Mouse (Mus musculus) embryonic facial prominence, embryonic 12.5 days (tissue): ENCODE measurements at regions not wholly inside any gene's neighbourhood (a gene's known extent, or its start where the extent isn't known, plus 50 kb on each side); places are given as distances from the start of the nearest gene placed in this dataset.

Experiments
- ATAC-seq: fragments of 200-750 bp; cut with Nextera tagmentation; 2 replicates; pipeline ENCODE4 v1.8.0; 2017; ENCODE audit not compliant: insufficient number of reproducible peaks, insufficient read depth, low FRiP score, low TSS enrichment
- H3K27ac ChIP-seq: fragments of 300-500 bp; sonication (generic); 2 replicates; pipeline ENCODE4 v1.5.1; 2016; ENCODE audit warnings: mild to moderate bottlenecking
- H3K27me3 ChIP-seq: fragments of 300-500 bp; sonication (generic); 2 replicates; pipeline ENCODE4 v1.6.1; 2016; ENCODE audit warnings: mild to moderate bottlenecking, moderate library complexity
- H3K36me3 ChIP-seq: fragments of 300-500 bp; sonication (generic); 2 replicates; pipeline ENCODE4 v1.6.1; 2016; ENCODE audit warnings: mild to moderate bottlenecking
- H3K4me1 ChIP-seq: fragments of 300-500 bp; sonication (generic); 2 replicates; pipeline ENCODE4 v1.6.1; 2016
- H3K4me2 ChIP-seq: fragments of 300-500 bp; sonication (generic); replicated peaks from 2 replicates; pipeline ENCODE4 v1.6.1; 2016; ENCODE audit warnings: mild to moderate bottlenecking, moderate library complexity
- H3K4me3 ChIP-seq: fragments of 300-500 bp; sonication (generic); 2 replicates; pipeline ENCODE4 v1.5.1; 2016; ENCODE audit warnings: mild to moderate bottlenecking
- H3K9ac ChIP-seq: fragments of 300-500 bp; sonication (generic); 2 replicates; pipeline ENCODE4 v1.6.1; 2016; ENCODE audit warnings: mild to moderate bottlenecking, moderate library complexity
- H3K9me3 ChIP-seq: fragments of 300-500 bp; sonication (generic); 2 replicates; pipeline ENCODE4 v1.6.1; 2016; ENCODE audit warnings: mild to moderate bottlenecking, moderate library complexity
- WGBS: fragments of 180-500 bp; shearing (Covaris S2); methylation state at CpG from one replicate; pipeline ENCODE4 v1.1.7; 2016; 5-methylcytosine and 5-hydroxymethylcytosine counted together

- Histone ChIP-seq H3K9me3 (no peaks in the 10 kb centered on the region), H3K9ac (no peak overlapping the region), H3K36me3 (no peaks in the 10 kb centered on the region), H3K27ac (no peak overlapping the region), H3K4me1 (no peaks in the 10 kb centered on the region), H3K4me2 (no peak overlapping the region), H3K27me3 (no peaks in the 10 kb centered on the region), H3K4me3 (no peak overlapping the region)
- WGBS: 83% methylated on average over 3 of the region's 3 CpGs
- ATAC-seq: no peak
Observed at GRCm38 (mm10) chr3:38104418-38104817, 380.1 kb upstream of the Gm5148 start.

- no peak overlapping the region for H3K9ac ChIP-seq
- WGBS: 82% methylated on average over 1 of the region's 1 CpGs
- no peak for ATAC-seq
- no peak overlapping the region for H3K4me2 ChIP-seq
- H3K4me1 ChIP-seq: no peaks in the 10 kb centered on the region
- no peaks in the 10 kb centered on the region for H3K27me3 ChIP-seq
- H3K27ac ChIP-seq: no peak overlapping the region
- H3K4me3 ChIP-seq: no peak overlapping the region
- H3K36me3 ChIP-seq: no peaks in the 10 kb centered on the region
- no peaks in the 10 kb centered on the region for H3K9me3 ChIP-seq
Observed at GRCm38 (mm10) chr3:38102985-38103384, 378.7 kb upstream of the Gm5148 start.

GRCm38 (mm10) chr3:38102181-38102580, 377.9 kb upstream of the Gm5148 start:
- Histone ChIP-seq H3K27ac (no peak overlapping the region), H3K36me3 (no peaks in the 10 kb centered on the region), H3K4me3 (no peak overlapping the region), H3K4me2 (no peak overlapping the region), H3K4me1 (no peaks in the 10 kb centered on the region), H3K9ac (no peak overlapping the region), H3K27me3 (no peaks in the 10 kb centered on the region), H3K9me3 (no peaks in the 10 kb centered on the region)
- 94% methylated on average over 1 of the region's 1 CpGs for WGBS
- ATAC-seq: no peak

GRCm38 (mm10) chr3:38094370-38094979, 370.2 kb upstream of the Gm5148 start:
- Histone ChIP-seq H3K4me1 (peaks cover 5% of the 10 kb centered on the region; the same call in 1 of the 2 replicates), H3K27me3 (no peaks in the 10 kb centered on the region), H3K9me3 (no peaks in the 10 kb centered on the region), H3K9ac (no peak overlapping the region), H3K36me3 (no peaks in the 10 kb centered on the region), H3K4me2 (no peak overlapping the region), H3K27ac (no peak overlapping the region), H3K4me3 (no peak overlapping the region)
- 47% methylated on average over 7 of the region's 7 CpGs for WGBS
- no peak for ATAC-seq

- 70% methylated on average over 6 of the region's 6 CpGs for WGBS
- no peak overlapping the region for H3K4me2 ChIP-seq
Observed at GRCm38 (mm10) chr3:38084548-38084947, 360.3 kb upstream of the Gm5148 start.

GRCm38 (mm10) chr3:38082386-38082785, 358.1 kb upstream of the Gm5148 start:
- H3K9ac ChIP-seq: no peak overlapping the region
- H3K4me3 ChIP-seq: no peak overlapping the region
- no peak for ATAC-seq
- no peak overlapping the region for H3K4me2 ChIP-seq
- no peaks in the 10 kb centered on the region for H3K36me3 ChIP-seq
- H3K27me3 ChIP-seq: no peaks in the 10 kb centered on the region
- no peak overlapping the region for H3K27ac ChIP-seq
- H3K9me3 ChIP-seq: no peaks in the 10 kb centered on the region
- H3K4me1 ChIP-seq: no peaks in the 10 kb centered on the region
- WGBS: 89% methylated on average over 11 of the region's 11 CpGs

More at GRCm38 (mm10) chr3:38084548-38084947, 360.3 kb upstream of the Gm5148 start:
- H3K4me3 ChIP-seq: no peak overlapping the region
- ATAC-seq: no peak
- H3K9me3 ChIP-seq: no peaks in the 10 kb centered on the region
- H3K9ac ChIP-seq: no peak overlapping the region
- H3K27ac ChIP-seq: no peak overlapping the region
- no peaks in the 10 kb centered on the region for H3K36me3 ChIP-seq
- H3K4me1 ChIP-seq: no peaks in the 10 kb centered on the region
- H3K27me3 ChIP-seq: no peaks in the 10 kb centered on the region

- H3K4me3 ChIP-seq: no peak overlapping the region
- H3K27ac ChIP-seq: no peak overlapping the region
- H3K4me2 ChIP-seq: no peak overlapping the region
- no peak overlapping the region for H3K9ac ChIP-seq
- no peaks in the 10 kb centered on the region for H3K9me3 ChIP-seq
- no peak for ATAC-seq
- no peaks in the 10 kb centered on the region for H3K36me3 ChIP-seq
- no peaks in the 10 kb centered on the region for H3K27me3 ChIP-seq
- H3K4me1 ChIP-seq: no peaks in the 10 kb centered on the region
- WGBS: 86% methylated on average over 1 of the region's 1 CpGs
Observed at GRCm38 (mm10) chr3:38076835-38077234, 352.5 kb upstream of the Gm5148 start.

- H3K4me2 ChIP-seq: no peak overlapping the region
- no peaks in the 10 kb centered on the region for H3K9me3 ChIP-seq
- H3K4me1 ChIP-seq: no peaks in the 10 kb centered on the region
- H3K4me3 ChIP-seq: no peak overlapping the region
- ATAC-seq: no peak
- H3K27me3 ChIP-seq: no peaks in the 10 kb centered on the region
- WGBS: 72% methylated on average over 4 of the region's 4 CpGs
- no peak overlapping the region for H3K9ac ChIP-seq
- H3K36me3 ChIP-seq: no peaks in the 10 kb centered on the region
- no peak overlapping the region for H3K27ac ChIP-seq
Observed at GRCm38 (mm10) chr3:38073946-38074345, 349.7 kb upstream of the Gm5148 start.

- ATAC-seq: no peak
- Histone ChIP-seq H3K27ac (no peak overlapping the region), H3K27me3 (no peaks in the 10 kb centered on the region), H3K4me1 (no peaks in the 10 kb centered on the region), H3K36me3 (no peaks in the 10 kb centered on the region), H3K4me2 (no peak overlapping the region), H3K9ac (no peak overlapping the region), H3K9me3 (no peaks in the 10 kb centered on the region), H3K4me3 (no peak overlapping the region)
- 68% methylated on average over 9 of the region's 9 CpGs for WGBS
Observed at GRCm38 (mm10) chr3:38055627-38056026, 331.3 kb upstream of the Gm5148 start.

- Histone ChIP-seq H3K4me2 (no peak overlapping the region), H3K27ac (no peak overlapping the region), H3K4me1 (no peaks in the 10 kb centered on the region), H3K36me3 (no peaks in the 10 kb centered on the region), H3K9ac (no peak overlapping the region), H3K4me3 (no peak overlapping the region), H3K27me3 (no peaks in the 10 kb centered on the region), H3K9me3 (no peaks in the 10 kb centered on the region)
- 94% methylated on average over 7 of the region's 7 CpGs for WGBS
- ATAC-seq: no peak
Observed at GRCm38 (mm10) chr3:38052941-38053340, 328.7 kb upstream of the Gm5148 start.

GRCm38 (mm10) chr3:38051748-38052147, 327.5 kb upstream of the Gm5148 start:
- H3K9me3 ChIP-seq: no peaks in the 10 kb centered on the region
- H3K4me2 ChIP-seq: no peak overlapping the region
- no peaks in the 10 kb centered on the region for H3K4me1 ChIP-seq
- WGBS: 82% methylated on average over 11 of the region's 11 CpGs
- no peak overlapping the region for H3K4me3 ChIP-seq
- H3K27ac ChIP-seq: no peak overlapping the region
- H3K27me3 ChIP-seq: no peaks in the 10 kb centered on the region
- H3K36me3 ChIP-seq: no peaks in the 10 kb centered on the region
- ATAC-seq: no peak
- no peak overlapping the region for H3K9ac ChIP-seq

GRCm38 (mm10) chr3:38050856-38051255, 326.6 kb upstream of the Gm5148 start:
- H3K4me1 ChIP-seq: no peaks in the 10 kb centered on the region
- no peak for ATAC-seq

GRCm38 (mm10) chr3:38050366-38050765, 326.1 kb upstream of the Gm5148 start:
- no peak overlapping the region for H3K9ac ChIP-seq
- ATAC-seq: no peak
- 47% methylated on average over 1 of the region's 1 CpGs for WGBS

More at GRCm38 (mm10) chr3:38050856-38051255, 326.6 kb upstream of the Gm5148 start:
- H3K36me3 ChIP-seq: no peaks in the 10 kb centered on the region
- H3K27me3 ChIP-seq: no peaks in the 10 kb centered on the region
- H3K27ac ChIP-seq: no peak overlapping the region
- H3K4me2 ChIP-seq: no peak overlapping the region
- no peak overlapping the region for H3K4me3 ChIP-seq
- no peaks in the 10 kb centered on the region for H3K9me3 ChIP-seq
- no peak overlapping the region for H3K9ac ChIP-seq
- 54% methylated on average over 9 of the region's 9 CpGs for WGBS

More at GRCm38 (mm10) chr3:38050366-38050765, 326.1 kb upstream of the Gm5148 start:
- Histone ChIP-seq H3K9me3 (no peaks in the 10 kb centered on the region), H3K36me3 (no peaks in the 10 kb centered on the region), H3K4me1 (no peaks in the 10 kb centered on the region), H3K27ac (no peak overlapping the region), H3K27me3 (no peaks in the 10 kb centered on the region), H3K4me2 (no peak overlapping the region), H3K4me3 (no peak overlapping the region)
